Mouse (Mus musculus) ES-E14 (cell line): ENCODE measurements at regions not wholly inside any gene's neighbourhood (a gene's known extent, or its start where the extent isn't known, plus 50 kb on each side); places are given as distances from the start of the nearest gene placed in this dataset.

ENCODE experiments used
- DNase-seq: peaks from one replicate; pipeline ENCODE4 v3.0.0-alpha.2; 2013; ENCODE audit warnings: low read depth, low spot score
- H3K27ac ChIP-seq: 2 replicates; pipeline ENCODE4 v1.5.1; 2012; ENCODE audit warnings: low read depth, mild to moderate bottlenecking, low read length, moderate library complexity, mixed read lengths; ENCODE audit not compliant: poor library complexity, insufficient read depth, severe bottlenecking
- H3K36me3 ChIP-seq: 2 replicates; pipeline ENCODE4 v1.6.1; 2012; ENCODE audit warnings: mild to moderate bottlenecking, low read length, moderate library complexity, mixed read lengths; ENCODE audit not compliant: control insufficient read depth, poor library complexity, insufficient read depth, severe bottlenecking
- H3K4me1 ChIP-seq, 2 experiments: fragments of 150-350 bp in 1 of 2; sonication (generic) in 1 of 2; 2 replicates each; pipeline ENCODE4 v1.6.1; 2012; ENCODE audit warnings: low read length in 2 of 2, mild to moderate bottlenecking in 1 of 2, mixed read lengths in 1 of 2; ENCODE audit not compliant: control insufficient read depth in 2 of 2, insufficient read depth in 2 of 2, poor library complexity in 1 of 2
- H3K4me3 ChIP-seq, 2 experiments: fragments of 150-350 bp in 1 of 2; sonication (generic) in 1 of 2; 2 replicates each; pipeline ENCODE4 v1.5.1; 2012; ENCODE audit warnings: low read length in 2 of 2, low read depth in 1 of 2, mild to moderate bottlenecking in 1 of 2, mixed read lengths in 1 of 2; ENCODE audit not compliant: insufficient read depth in 1 of 2, poor library complexity in 1 of 2, severe bottlenecking in 1 of 2
- H3K9ac ChIP-seq: 2 replicates; pipeline ENCODE4 v1.6.1; 2012; ENCODE audit warnings: low read depth, mild to moderate bottlenecking, low read length, mixed read lengths; ENCODE audit not compliant: poor library complexity, insufficient read depth, severe bottlenecking
- H3K9me3 ChIP-seq: fragments of 150-350 bp; sonication (generic); 2 replicates; pipeline ENCODE4 v1.6.1; 2012; ENCODE audit warnings: low read depth, mild to moderate bottlenecking, low read length; ENCODE audit not compliant: control insufficient read depth, insufficient read depth
- CHD2 ChIP-seq: IDR thresholded peaks from 2 replicates; pipeline ENCODE4 v1.6.1; 2014; ENCODE audit warnings: mild to moderate bottlenecking, low read depth, low read length, inconsistent platforms
- HCFC1 ChIP-seq: IDR thresholded peaks from 2 replicates; pipeline ENCODE4 v1.6.1; 2012; ENCODE audit warnings: low read length, inconsistent platforms, borderline replicate concordance; ENCODE audit not compliant: insufficient read depth
- MAFK ChIP-seq: IDR thresholded peaks from 2 replicates; pipeline ENCODE4 v1.6.1; 2014; ENCODE audit warnings: mild to moderate bottlenecking, low read depth, low read length, inconsistent platforms; ENCODE audit not compliant: insufficient read depth
- ZC3H11A ChIP-seq: IDR thresholded peaks from 2 replicates; pipeline ENCODE4 v1.6.1; 2012; ENCODE audit warnings: low read depth, mild to moderate bottlenecking, inconsistent platforms, low read length, borderline replicate concordance
- ZNF384 ChIP-seq: IDR thresholded peaks from 2 replicates; pipeline ENCODE4 v1.6.1; 2012; ENCODE audit warnings: low read depth, low read length, inconsistent platforms
- in situ Hi-C, 2 experiments: fragments of 600-800 bp; cut with MboI; formaldehyde crosslinking; loops; one replicate each; pipeline ENCODE4 v1.15.1; 2025; ENCODE audit warnings: low sequenced_read_pairs in 2 of 2, inconsistent platforms in 1 of 2; ENCODE audit not compliant: unreplicated experiment in 2 of 2

GRCm38 (mm10) chr7:36469386-36469785 lies 228.5 kb upstream of the Tshz3 start:
- no peak for DNase-seq
- Histone ChIP-seq H3K36me3 (no peaks in the 10 kb centered on the region), H3K4me1 (no peaks in the 10 kb centered on the region), H3K27ac (no peak overlapping the region), H3K9me3 (no peaks in the 10 kb centered on the region), H3K4me3 (no peak overlapping the region), H3K9ac (no peak overlapping the region)
- no peak for TF ChIP-seq MAFK
- no peak for TF ChIP-seq ZNF384
- no peak for TF ChIP-seq CHD2
- no peak for TF ChIP-seq HCFC1
- no peak for TF ChIP-seq ZC3H11A
- in situ Hi-C loops = no loop called here

GRCm38 (mm10) chr7:36473532-36473931 lies 224.4 kb upstream of the Tshz3 start:
- Histone ChIP-seq H3K4me3 (no peak overlapping the region), H3K4me1 (no peaks in the 10 kb centered on the region), H3K9ac (no peak overlapping the region), H3K27ac (no peak overlapping the region), H3K36me3 (no peaks in the 10 kb centered on the region), H3K9me3 (no peaks in the 10 kb centered on the region)
- DNase-seq = peak; percentile 11
- no peak for TF ChIP-seq ZC3H11A
- TF ChIP-seq HCFC1 = no peak
- TF ChIP-seq MAFK = no peak
- no peak for TF ChIP-seq ZNF384
- TF ChIP-seq CHD2 = no peak
- in situ Hi-C loops = no loop called here

DNA sequence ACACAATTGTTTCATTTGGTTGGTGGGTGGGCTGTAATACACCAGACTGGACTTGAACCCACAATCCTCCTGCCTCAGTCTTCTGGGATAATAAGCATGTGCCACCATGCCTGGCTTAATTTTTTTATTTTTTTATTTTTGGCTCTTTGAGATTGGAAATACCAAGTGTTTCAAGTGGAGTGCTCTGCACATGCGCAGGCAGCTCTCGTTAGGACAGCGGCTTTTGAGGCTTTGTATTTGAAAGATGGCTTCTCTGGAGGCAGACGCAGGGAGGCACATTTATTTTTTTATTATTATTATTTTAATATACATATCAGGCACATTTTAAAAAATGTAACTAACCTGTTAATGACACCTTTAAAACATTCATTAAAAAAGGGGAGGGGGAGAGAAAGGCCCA lies 221.5 kb upstream of the Tshz3 start:
- Histone ChIP-seq H3K4me1 (no peaks in the 10 kb centered on the region), H3K27ac (no peak overlapping the region), H3K4me3 (no peak overlapping the region), H3K36me3 (no peaks in the 10 kb centered on the region), H3K9me3 (no peaks in the 10 kb centered on the region), H3K9ac (no peak overlapping the region)
- in situ Hi-C loops = no loop called here
- TF ChIP-seq MAFK = no peak
- TF ChIP-seq ZC3H11A = no peak
- no peak for TF ChIP-seq CHD2
- TF ChIP-seq ZNF384 = no peak
- TF ChIP-seq HCFC1 = no peak
- no peak for DNase-seq

DNA sequence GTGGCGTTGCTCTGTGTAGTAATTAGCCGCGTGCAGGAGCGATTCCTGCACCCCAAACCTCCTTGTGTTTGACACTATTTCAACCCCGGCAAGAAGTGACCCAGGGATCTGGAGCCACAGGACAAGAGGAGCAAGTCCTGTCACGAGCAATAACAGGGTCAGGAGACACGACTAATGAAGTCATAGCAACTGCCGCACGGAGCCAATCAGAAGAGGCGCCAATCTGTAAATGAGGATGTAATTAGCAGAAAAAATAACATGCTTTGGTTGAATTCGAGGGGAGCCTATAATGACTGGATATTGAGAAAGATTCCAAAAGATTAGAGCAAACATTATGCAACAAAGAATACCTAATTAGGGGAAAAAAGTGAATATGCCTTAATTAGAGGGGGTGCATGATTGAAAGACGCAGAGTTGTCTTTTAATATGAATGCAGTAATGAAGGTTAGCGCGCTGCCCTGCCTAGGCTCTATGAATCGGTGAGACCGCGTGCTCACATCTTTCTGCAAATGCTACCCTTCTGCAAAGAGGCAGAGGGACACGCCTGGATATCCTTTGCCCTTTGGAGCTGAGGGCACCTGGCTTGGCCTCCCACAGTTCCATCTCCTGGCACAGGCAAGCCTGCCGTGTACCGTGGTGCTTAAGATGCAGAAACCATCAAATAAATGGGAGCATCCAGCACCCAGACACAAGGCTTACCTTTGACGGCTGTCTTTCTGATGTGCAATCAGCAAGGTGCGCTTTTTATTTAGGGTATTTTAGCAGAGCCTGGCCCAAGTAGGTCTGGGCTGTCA lies 220.9 kb upstream of the Tshz3 start:
- TF ChIP-seq ZC3H11A (no peak), CHD2 (no peak), MAFK (no peak), ZNF384 (no peak), HCFC1 (no peak)
- Histone ChIP-seq H3K4me3 (no peak overlapping the region), H3K4me1 (no peaks in the 10 kb centered on the region), H3K9ac (no peak overlapping the region), H3K27ac (no peak overlapping the region; the same call in 1 of the 2 replicates), H3K9me3 (no peaks in the 10 kb centered on the region), H3K36me3 (no peaks in the 10 kb centered on the region)
- in situ Hi-C loops = no loop called here
- no peak for DNase-seq

GRCm38 (mm10) chr7:36488155-36488554 lies 209.8 kb upstream of the Tshz3 start:
- H3K4me3 ChIP-seq = no peak overlapping the region
- H3K9me3 ChIP-seq = no peaks in the 10 kb centered on the region
- in situ Hi-C loops = no loop called here
- no peaks in the 10 kb centered on the region for H3K4me1 ChIP-seq
- DNase-seq = no peak
- H3K9ac ChIP-seq = no peak overlapping the region
- TF ChIP-seq ZC3H11A (no peak), CHD2 (no peak), MAFK (no peak)
- no peak overlapping the region for H3K27ac ChIP-seq
- no peaks in the 10 kb centered on the region for H3K36me3 ChIP-seq
